Mouse (Mus musculus) limb, embryonic 14.5 days (tissue): ENCODE data around the gene Gm3417. TPM values are rescaled to one million over a fixed set of nuclear protein-coding genes. Genes with fewer than 3 reads are reported as not detected.
"Not testable (repeated sequence)": the region's sequence is repeated elsewhere in the genome, so short reads cannot be mapped to it uniquely, and the experiment has no call there.

Source experiments
- ATAC-seq: fragments of 200-750 bp; cut with Nextera tagmentation; 2 replicates; pipeline ENCODE4 v1.8.0; 2017; ENCODE audit warnings: low read depth, moderate number of reproducible peaks, moderate TSS enrichment; ENCODE audit not compliant: low FRiP score
- DNase-seq: peaks from one replicate; pipeline ENCODE4 v3.0.0-alpha.2; 2015; ENCODE audit warnings: low spot score
- H3K27ac ChIP-seq: fragments of 300-500 bp; sonication (generic); replicated peaks from 2 replicates; pipeline ENCODE4 v1.5.1; 2014; ENCODE audit warnings: low read depth, mild to moderate bottlenecking, low read length, moderate library complexity, mixed read lengths
- H3K27me3 ChIP-seq: fragments of 300-500 bp; sonication (generic); 2 replicates; pipeline ENCODE4 v1.6.1; 2014; ENCODE audit warnings: low read length, mixed read lengths; ENCODE audit not compliant: control insufficient read depth, insufficient read depth
- H3K36me3 ChIP-seq: fragments of 300-500 bp; sonication (generic); 2 replicates; pipeline ENCODE4 v1.6.1; 2014; ENCODE audit warnings: mild to moderate bottlenecking, low read length, moderate library complexity, mixed read lengths; ENCODE audit not compliant: control insufficient read depth, insufficient read depth
- H3K4me1 ChIP-seq: fragments of 300-500 bp; sonication (generic); 2 replicates; pipeline ENCODE4 v1.6.1; 2014; ENCODE audit warnings: antibody characterized with exemption, low read length, mixed read lengths; ENCODE audit not compliant: control insufficient read depth, insufficient read depth
- H3K4me2 ChIP-seq: fragments of 300-500 bp; sonication (generic); replicated peaks from 2 replicates; pipeline ENCODE4 v1.6.1; 2014; ENCODE audit warnings: low read depth, mild to moderate bottlenecking, low read length, moderate library complexity; ENCODE audit not compliant: severe bottlenecking
- H3K4me3 ChIP-seq: fragments of 300-500 bp; sonication (generic); replicated peaks from 2 replicates; pipeline ENCODE4 v1.5.1; 2014; ENCODE audit warnings: low read length
- H3K9ac ChIP-seq: fragments of 300-500 bp; sonication (generic); 2 replicates; pipeline ENCODE4 v1.6.1; 2014; ENCODE audit warnings: mild to moderate bottlenecking, low read depth, low read length, moderate library complexity; ENCODE audit not compliant: severe bottlenecking
- H3K9me3 ChIP-seq: fragments of 300-500 bp; sonication (generic); 2 replicates; pipeline ENCODE4 v1.6.1; 2016; ENCODE audit warnings: low read length; ENCODE audit not compliant: control insufficient read depth
- POLR2A ChIP-seq: fragments of 200-500 bp; IDR thresholded peaks from 2 replicates; pipeline ENCODE4 v1.8.0; 2012; ENCODE audit warnings: inconsistent platforms, mild to moderate bottlenecking, moderate library complexity, borderline replicate concordance; ENCODE audit not compliant: insufficient read depth, insufficient read length; ENCODE audit errors: extremely low read depth
- WGBS: fragments of 180-500 bp; shearing (Covaris S2); extraction: QIAGEN DNeasy Blood & Tissue Kit; methylation state at CpG from one replicate; pipeline ENCODE4 v1.1.7; 2014; 5-methylcytosine and 5-hydroxymethylcytosine counted together
- polyA plus RNA-seq, 2 experiments: library from polyadenylated mRNA; depleted of rRNA in 1 of 2; stranded (reverse) in 1 of 2; unstranded in 1 of 2; fragments of >200 nt; fragmentation: Nextera tagmentation in 1 of 2; extraction: Ambion mirVana in 1 of 2; gene quantifications; 2 replicates each; pipeline versions ENCODE4 v1.2.1 to v1.2.3; 2012 to 2014

The Gm3417 gene
- polyA plus RNA-seq, 2 experiments: 0.54 TPM; not detected in 1

DNA sequence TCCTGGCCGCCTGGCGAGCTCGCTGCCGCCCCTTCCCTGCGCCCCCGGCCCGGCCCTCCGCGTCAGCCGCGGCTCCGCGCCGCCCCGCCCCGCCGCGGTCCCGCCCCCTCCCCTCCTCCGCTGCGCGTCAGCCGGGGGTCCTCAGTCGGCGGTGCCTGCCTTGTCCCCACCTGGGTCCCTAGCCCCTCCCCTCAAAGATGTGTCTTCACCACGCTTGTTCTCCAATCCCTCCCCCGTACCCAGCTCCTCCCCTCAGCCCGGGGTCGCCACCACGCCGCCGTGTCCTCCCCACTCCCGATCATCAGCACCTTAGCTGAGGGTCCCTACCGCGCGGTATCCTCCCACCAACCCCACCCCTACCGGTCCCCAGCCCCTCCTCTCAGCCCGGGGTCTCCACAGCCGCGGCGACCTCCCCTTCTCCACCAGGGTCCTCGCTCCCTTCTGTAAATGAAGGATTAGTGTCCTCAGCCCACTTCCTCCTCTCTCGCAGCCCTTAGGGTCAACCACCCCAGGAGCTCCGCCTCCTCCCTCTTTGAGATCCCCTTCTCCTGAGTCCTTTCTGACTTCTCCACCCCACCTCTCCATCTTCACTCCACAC is 16.9 kb downstream of the Gm3417 start:
- peaks cover 16% of the 10 kb centered on the region; the same call in 1 of the 2 replicates for H3K36me3 ChIP-seq
- not testable (repeated sequence) for H3K4me1 ChIP-seq, H3K27me3 ChIP-seq, H3K4me2 ChIP-seq, DNase-seq, H3K9me3 ChIP-seq, H3K9ac ChIP-seq, H3K27ac ChIP-seq, H3K4me3 ChIP-seq
- whole genome bisulfite sequencing: no CpG with 5 or more reads among the region's 44 CpGs
- ATAC-seq: peak; percentile 95

DNA sequence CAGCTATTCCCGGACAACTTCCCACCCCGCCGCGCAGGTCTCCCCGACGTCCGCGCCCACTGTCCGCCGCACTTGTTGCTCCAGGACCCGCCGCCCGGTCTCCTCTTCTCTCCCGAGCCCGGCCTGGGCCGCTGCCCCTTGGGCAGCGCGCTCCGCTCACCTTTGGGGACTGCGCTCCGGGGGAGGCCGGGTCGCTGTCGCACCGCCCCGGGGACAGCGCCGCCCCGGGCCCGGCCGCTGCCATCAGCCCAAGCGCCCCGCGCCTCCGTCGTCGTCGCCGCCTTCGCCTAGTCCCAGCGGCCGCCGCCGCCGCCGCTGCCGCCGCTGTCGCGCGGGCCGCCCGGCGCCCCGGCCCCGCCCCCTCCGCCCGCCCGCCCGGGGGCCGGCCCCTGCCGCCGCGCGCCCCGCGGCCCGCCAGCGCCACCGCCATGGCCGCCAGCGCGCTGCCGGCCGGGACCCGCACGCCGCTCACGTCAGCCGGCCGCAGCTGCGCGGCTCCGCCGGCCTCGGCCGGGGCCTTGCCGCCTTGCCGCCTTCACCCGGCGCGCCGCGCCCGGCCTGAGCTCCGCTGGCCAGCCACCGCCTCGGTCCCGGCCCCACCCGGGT is 17.5 kb downstream of the Gm3417 start, which contains the start of gene Phf10:
TSS of gene Phf10 (minus strand) at position 323 of the 606 bp plus-strand sequence.
- Histone ChIP-seq H3K9ac (peak within 1 kb of the TSS; percentile 80), H3K36me3 (peaks cover 20% of the 10 kb centered on the region; the same call in 1 of the 2 replicates), H3K4me3 (peak within 1 kb of the TSS; percentile 65), H3K4me2 (peak within 1 kb of the TSS; percentile 86)
- not testable (repeated sequence) for H3K4me1 ChIP-seq, H3K27ac ChIP-seq, H3K27me3 ChIP-seq, DNase-seq, H3K9me3 ChIP-seq
- WGBS: 1% methylated on average over 34 of the region's 100 CpGs
- peak; percentile 86 for ATAC-seq

DNA sequence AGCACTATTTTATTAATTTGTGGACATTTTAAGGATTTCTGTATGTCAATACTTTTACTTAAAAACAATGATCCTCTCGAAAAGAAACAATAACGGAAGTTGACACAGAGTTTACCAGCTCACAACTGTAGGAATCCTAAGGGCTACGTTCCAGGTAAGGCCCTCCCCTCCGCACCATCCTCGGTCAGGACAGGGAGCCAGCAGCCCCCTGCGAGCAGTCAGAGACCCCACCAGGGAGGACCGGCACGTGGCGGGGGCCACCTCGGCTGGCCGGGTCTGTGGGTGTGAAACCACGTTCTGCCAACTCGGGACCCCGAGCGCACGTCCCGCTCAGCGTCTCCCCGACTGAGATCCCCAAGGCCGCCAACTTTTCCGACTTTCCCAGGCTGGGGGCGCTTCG is 18.1 kb downstream of the Gm3417 start:
- Histone ChIP-seq H3K4me2 (peak overlapping the region; percentile 86), H3K9me3 (no peaks in the 10 kb centered on the region), H3K27ac (no peak overlapping the region), H3K9ac (peak overlapping the region; percentile 80), H3K27me3 (no peaks in the 10 kb centered on the region), H3K4me1 (peaks cover 6% of the 10 kb centered on the region), H3K4me3 (peak overlapping the region; percentile 65), H3K36me3 (peaks cover 20% of the 10 kb centered on the region; the same call in 1 of the 2 replicates)
- WGBS: 0% methylated on average over 12 of the region's 23 CpGs
- ATAC-seq (no peak), DNase-seq (no peak)
- TF ChIP-seq POLR2A: no peak

DNA sequence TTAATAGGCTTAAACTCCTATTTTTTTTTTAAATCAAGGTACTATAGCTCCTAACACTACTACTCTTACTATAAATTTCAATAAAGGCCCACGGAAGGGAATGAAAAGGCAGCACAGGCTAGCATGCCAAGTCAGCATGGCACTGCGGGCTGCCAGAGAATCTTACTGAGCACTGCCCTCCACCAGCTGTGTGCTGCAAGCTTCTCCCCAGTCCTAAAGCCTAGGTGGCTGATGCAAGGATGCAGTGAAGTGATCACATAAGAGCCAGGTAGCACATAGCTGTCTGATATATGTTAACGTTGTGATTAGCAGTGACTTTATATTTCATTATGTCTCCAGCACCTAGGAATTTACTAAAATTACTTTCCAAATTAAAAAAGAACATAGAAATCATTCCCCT is 18.6 kb downstream of the Gm3417 start:
- H3K4me1 ChIP-seq: peaks cover 6% of the 10 kb centered on the region
- peak overlapping the region; percentile 65 for H3K4me3 ChIP-seq
- peak overlapping the region; percentile 38; the same call in 1 of the 2 replicates for H3K9ac ChIP-seq
- WGBS: 19% methylated on average over 3 of the region's 3 CpGs
- peaks cover 21% of the 10 kb centered on the region for H3K36me3 ChIP-seq
- no peak overlapping the region for H3K27ac ChIP-seq
- DNase-seq (no peak), ATAC-seq (no peak)
- peak overlapping the region; percentile 86 for H3K4me2 ChIP-seq
- H3K9me3 ChIP-seq: no peaks in the 10 kb centered on the region
- no peak for TF ChIP-seq POLR2A
- no peaks in the 10 kb centered on the region for H3K27me3 ChIP-seq

DNA sequence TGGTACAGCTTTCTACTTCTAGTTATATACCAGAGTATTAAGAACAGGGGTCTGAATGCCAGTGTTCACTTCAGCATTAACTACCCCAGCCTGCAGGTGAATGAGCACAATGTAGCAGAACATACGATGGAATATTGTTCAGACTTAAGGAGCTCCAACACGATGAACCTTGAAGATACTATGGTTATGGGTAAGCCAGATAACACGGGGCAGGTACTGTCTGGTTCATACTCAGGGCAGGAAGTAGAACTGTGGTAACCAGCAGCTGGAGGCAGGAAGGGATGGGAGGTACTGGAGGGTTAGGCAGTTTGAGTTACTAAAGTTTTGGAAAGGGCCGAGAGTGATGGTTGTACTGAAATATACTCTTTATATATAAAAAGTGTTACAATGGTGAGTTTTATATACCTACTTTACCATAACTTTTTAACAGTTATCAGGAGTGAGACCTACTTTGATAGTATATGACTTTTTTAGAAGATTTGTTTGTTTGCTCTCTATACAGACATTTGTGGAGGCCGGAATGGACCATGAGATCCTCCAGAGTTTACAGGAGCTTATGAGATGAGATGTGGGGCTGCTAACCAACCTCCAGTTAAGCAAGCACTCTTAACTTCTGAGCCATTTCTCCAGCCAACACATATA is 19.8 kb downstream of the Gm3417 start:
- Histone ChIP-seq H3K27me3 (no peaks in the 10 kb centered on the region), H3K4me1 (peaks cover 6% of the 10 kb centered on the region), H3K36me3 (peaks cover 31% of the 10 kb centered on the region), H3K4me3 (no peak overlapping the region), H3K4me2 (no peak overlapping the region), H3K9me3 (no peaks in the 10 kb centered on the region), H3K9ac (no peak overlapping the region), H3K27ac (no peak overlapping the region)
- DNase-seq (no peak), ATAC-seq (no peak)
- TF ChIP-seq POLR2A: no peak
- 88% methylated on average over 5 of the region's 5 CpGs for WGBS
